Mouse (Mus musculus) gastrocnemius, postnatal 10 days (tissue): ENCODE results near the gene Mfsd14b. TPM values are rescaled to one million over a fixed set of nuclear protein-coding genes. Genes with fewer than 3 reads are reported as not detected.

Experiments used
- DNase-seq: peaks from one replicate; pipeline ENCODE4 v3.0.0; 2021; ENCODE audit warnings: mixed read lengths
- long read RNA-seq, 2 experiments: library from polyadenylated mRNA; stranded (forward); transcript quantifications; one replicate each; pipeline ENCODE4 v2.0.0; 2021
- total RNA-seq, 2 experiments: library from RNA; stranded (reverse); gene quantifications; 2 replicates each; pipeline ENCODE4 v1.2.3; 2021

The Mfsd14b gene
- 10 to 100 TPM; 15.0 to 18.7 TPM for total RNA-seq
- long read RNA-seq, experiment 1, transcript Mfsd14b-203 (12 exons, 3,832 nt) = major isoform, 43 of 54 reads
- long read RNA-seq, experiment 1, partial matches to known transcripts = 0 of 54 reads
- long read RNA-seq, experiment 1, other reads (novel, unspliced or antisense) = 10 of 54 reads
- long read RNA-seq, experiment 2, transcript Mfsd14b-203 (12 exons, 3,832 nt) = major isoform, 32 of 34 reads
- long read RNA-seq, experiment 2, partial matches to known transcripts = 0 of 34 reads
- long read RNA-seq, experiment 2, other reads (novel, unspliced or antisense) = 2 of 34 reads

- peak; percentile 76 for DNase-seq
Observed at GRCm38 (mm10) chr13:65112459-65113110, at the start of gene Mfsd14b. Mfsd14b (minus strand) TSS chr13:65112975.

- no peak for DNase-seq
Observed at GRCm38 (mm10) chr13:65149940-65150339, 37.2 kb upstream of the Mfsd14b start, which contains the start of gene Olfr466. Olfr466 (plus strand) TSS chr13:65150240.

- no peak for DNase-seq
Observed at GRCm38 (mm10) chr13:65137789-65138188, 25.0 kb upstream of the Mfsd14b start, which contains the start of gene Olfr465-ps1. Olfr465-ps1 (plus strand) TSS chr13:65138089.

GRCm38 (mm10) chr13:65127063-65127847, 14.5 kb upstream of the Mfsd14b start:
- DNase-seq = no peak

- DNase-seq = no peak
Observed at GRCm38 (mm10) chr13:65122111-65122510, 9.3 kb upstream of the Mfsd14b start.

GRCm38 (mm10) chr13:65120984-65121383, 8.2 kb upstream of the Mfsd14b start:
- DNase-seq = no peak

- no peak for DNase-seq
Observed at GRCm38 (mm10) chr13:65113239-65113638, 464 bp upstream of the Mfsd14b start.

- DNase-seq = no peak
Observed at GRCm38 (mm10) chr13:65111961-65112360, 814 bp downstream of the Mfsd14b start.

- no peak for DNase-seq
Observed at GRCm38 (mm10) chr13:65101232-65101631, 11.5 kb downstream of the Mfsd14b start.

GRCm38 (mm10) chr13:65100678-65101077, 12.1 kb downstream of the Mfsd14b start:
- no peak for DNase-seq

GRCm38 (mm10) chr13:65097018-65097417, 15.8 kb downstream of the Mfsd14b start:
- DNase-seq = no peak

- no peak for DNase-seq
Observed at GRCm38 (mm10) chr13:65095923-65096322, 16.9 kb downstream of the Mfsd14b start.

- no peak for DNase-seq
Observed at GRCm38 (mm10) chr13:65069969-65070368, 42.8 kb downstream of the Mfsd14b start.

- DNase-seq = no peak
Observed at GRCm38 (mm10) chr13:65052660-65053059, 60.1 kb downstream of the Mfsd14b start, which contains the start of gene Prss47. Prss47 (minus strand) TSS chr13:65052760.

- no peak for DNase-seq
Observed at GRCm38 (mm10) chr13:65035057-65035456, 77.7 kb downstream of the Mfsd14b start.

GRCm38 (mm10) chr13:65032758-65033157, 80.0 kb downstream of the Mfsd14b start, which contains the start of gene Spata31d1c:
Spata31d1c (plus strand) TSS chr13:65033058.
- no peak for DNase-seq

Other genes starting within 250 kb of the Mfsd14b start
- gene Cntnap3, start 209.0 kb downstream of the Mfsd14b start, total RNA-seq = under 1 TPM in 1 of 2 experiments, not detected in 1; 0.02 TPM
- not detected for gene Spata31, start 195.6 kb downstream of the Mfsd14b start, total RNA-seq
- not detected for gene Spata31d1c, start 79.9 kb downstream of the Mfsd14b start, total RNA-seq
- not detected for gene Prss47, start 60.2 kb downstream of the Mfsd14b start, total RNA-seq
- not detected for gene Olfr465-ps1, start 25.1 kb upstream of the Mfsd14b start, total RNA-seq
- not detected for gene Olfr466, start 37.3 kb upstream of the Mfsd14b start, total RNA-seq
- not detected for gene Nlrp4f, start 93.0 kb upstream of the Mfsd14b start, total RNA-seq
- gene Gm10775, start 146.6 kb upstream of the Mfsd14b start, total RNA-seq = not detected
- gene Zfp369, start 165.8 kb upstream of the Mfsd14b start, total RNA-seq = 10 to 100 TPM in 1 of 2 experiments, 1 to 10 TPM in 1; 9.2 to 12.7 TPM